Mouse (Mus musculus): ENCODE measurements around the gene Afmid. TPM values are rescaled to one million over a fixed set of nuclear protein-coding genes. Genes with fewer than 3 reads are reported as not detected.
A peak's percentile ranks its signal among the peaks of the same experiment; 100 is the strongest.

Afmid gene
- polyA plus RNA-seq, 1 experiment from 2014 or later = 15.4 TPM

DNA sequence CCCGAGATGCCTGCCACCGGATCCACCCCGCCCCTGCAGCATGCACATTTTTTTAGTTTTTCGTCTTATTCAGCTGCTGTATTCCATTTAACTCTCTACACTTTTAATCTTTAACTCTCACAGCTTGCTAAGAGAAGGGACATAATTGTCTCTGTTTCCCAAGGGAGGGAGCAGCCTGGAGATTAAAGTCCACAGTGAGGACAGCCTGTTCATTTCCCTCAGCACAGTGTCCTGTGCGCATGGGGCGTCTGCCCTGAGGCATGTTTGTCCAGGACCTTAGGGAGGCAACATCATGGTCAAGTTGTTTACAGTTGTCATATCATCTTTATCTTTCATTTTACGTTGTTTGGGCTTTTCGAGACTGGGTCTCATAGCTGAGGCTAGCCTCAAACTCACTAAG lies 8.4 kb downstream of the Afmid start:
- H3K36me3 ChIP-seq (ENCODE audit: control insufficient read depth, insufficient read depth) = no peaks in the 10 kb centered on the region
- peaks cover 71% of the 10 kb centered on the region for H3K4me1 ChIP-seq (ENCODE audit: control insufficient read depth, low read depth, low read length)
- WGBS (ENCODE audit: insufficient replicate concordance) = 74% methylated on average over 8 of the region's 8 CpGs
- no peaks in the 10 kb centered on the region for H3K9me3 ChIP-seq (replicated peaks; ENCODE audit: control insufficient read depth, low read length)
- ATAC-seq (ENCODE audit: low read depth) = no peak
- H3K4me2 ChIP-seq (ENCODE audit: low read depth, low read length) = no peak overlapping the region
- peak overlapping the region; percentile 59 for H3K27ac ChIP-seq (ENCODE audit: low read length)
- H3K27me3 ChIP-seq (ENCODE audit: control insufficient read depth, insufficient read depth, low read depth, low read length) = no peaks in the 10 kb centered on the region
- no peak overlapping the region for H3K9ac ChIP-seq (ENCODE audit: low read depth, low read length)
- no peak overlapping the region for H3K4me3 ChIP-seq (ENCODE audit: low read depth, low read length)

DNA sequence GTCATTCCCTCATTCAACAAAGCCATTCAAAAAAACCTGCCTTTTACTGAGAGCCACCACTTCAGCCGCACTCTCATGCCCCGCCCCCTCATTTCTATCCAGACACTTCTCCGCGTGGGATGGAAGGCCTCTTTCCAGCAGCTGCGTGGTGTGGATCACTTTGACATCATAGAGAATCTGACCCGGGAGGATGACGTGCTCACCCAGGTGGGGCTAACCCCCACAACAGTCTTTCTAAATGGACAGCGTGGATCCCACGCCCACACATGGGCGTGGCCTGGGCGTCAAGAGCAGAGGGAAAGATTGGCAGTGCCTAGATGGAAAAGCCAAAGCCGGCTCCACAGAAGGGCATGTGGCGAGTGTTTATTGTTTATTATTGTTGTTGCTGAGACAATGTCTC lies 10.6 kb downstream of the Afmid start:
- H3K36me3 ChIP-seq (ENCODE audit: control insufficient read depth, insufficient read depth) = no peaks in the 10 kb centered on the region
- peak overlapping the region; percentile 36 for H3K4me2 ChIP-seq (ENCODE audit: low read depth, low read length)
- H3K9ac ChIP-seq (ENCODE audit: low read depth, low read length) = no peak overlapping the region
- 22% methylated on average over 13 of the region's 13 CpGs for WGBS (ENCODE audit: insufficient replicate concordance)
- no peaks in the 10 kb centered on the region for H3K9me3 ChIP-seq (replicated peaks; ENCODE audit: control insufficient read depth, low read length)
- ATAC-seq (ENCODE audit: low read depth) = no peak
- peaks cover 71% of the 10 kb centered on the region for H3K4me1 ChIP-seq (ENCODE audit: control insufficient read depth, low read depth, low read length)
- H3K4me3 ChIP-seq (ENCODE audit: low read depth, low read length) = no peak overlapping the region
- H3K27me3 ChIP-seq (ENCODE audit: control insufficient read depth, insufficient read depth, low read depth, low read length) = no peaks in the 10 kb centered on the region
- no peak overlapping the region for H3K27ac ChIP-seq (ENCODE audit: low read length)

GRCm38 (mm10) chr11:117838572-117838971 lies 12.8 kb downstream of the Afmid start:
- Histone ChIP-seq H3K4me2 (ENCODE audit: low read depth, low read length) (peak overlapping the region; percentile 50), H3K9me3 (replicated peaks; ENCODE audit: control insufficient read depth, low read length) (no peaks in the 10 kb centered on the region), H3K9ac (ENCODE audit: low read depth, low read length) (peak overlapping the region; percentile 56), H3K4me3 (ENCODE audit: low read depth, low read length) (0 out of 2 replicates have a peak overlapping the region, but pooled peaks have one; percentile 5), H3K27me3 (ENCODE audit: control insufficient read depth, insufficient read depth, low read depth, low read length) (no peaks in the 10 kb centered on the region), H3K27ac (ENCODE audit: low read length) (peak overlapping the region; percentile 86), H3K4me1 (ENCODE audit: control insufficient read depth, low read depth, low read length) (peaks cover 62% of the 10 kb centered on the region), H3K36me3 (ENCODE audit: control insufficient read depth, insufficient read depth) (no peaks in the 10 kb centered on the region)
- 24% methylated on average over 2 of the region's 2 CpGs for WGBS (ENCODE audit: insufficient replicate concordance)
- ATAC-seq (ENCODE audit: low read depth) = peak; percentile 95

- Histone ChIP-seq H3K9me3 (replicated peaks; ENCODE audit: control insufficient read depth, low read length) (no peaks in the 10 kb centered on the region), H3K9ac (ENCODE audit: low read depth, low read length) (peak overlapping the region; percentile 56), H3K4me1 (ENCODE audit: control insufficient read depth, low read depth, low read length) (peaks cover 60% of the 10 kb centered on the region), H3K36me3 (ENCODE audit: control insufficient read depth, insufficient read depth) (no peaks in the 10 kb centered on the region), H3K27me3 (ENCODE audit: control insufficient read depth, insufficient read depth, low read depth, low read length) (no peaks in the 10 kb centered on the region), H3K27ac (ENCODE audit: low read length) (peak overlapping the region; percentile 86), H3K4me2 (ENCODE audit: low read depth, low read length) (peak overlapping the region; percentile 50), H3K4me3 (ENCODE audit: low read depth, low read length) (no peak overlapping the region)
- ATAC-seq (ENCODE audit: low read depth) = peak; percentile 9; the same call in 1 of the 2 replicates
- 45% methylated on average over 1 of the region's 1 CpGs for WGBS (ENCODE audit: insufficient replicate concordance)
These were observed 13.3 kb downstream of the Afmid start for GRCm38 (mm10) chr11:117839021-117839420.

- 43% methylated on average over 1 of the region's 1 CpGs for WGBS (ENCODE audit: insufficient replicate concordance)
- Histone ChIP-seq H3K27me3 (ENCODE audit: control insufficient read depth, insufficient read depth, low read depth, low read length) (no peaks in the 10 kb centered on the region), H3K4me2 (ENCODE audit: low read depth, low read length) (no peak overlapping the region), H3K4me3 (ENCODE audit: low read depth, low read length) (no peak overlapping the region), H3K9ac (ENCODE audit: low read depth, low read length) (peak overlapping the region; percentile 6; the same call in 1 of the 2 replicates), H3K4me1 (ENCODE audit: control insufficient read depth, low read depth, low read length) (peaks cover 60% of the 10 kb centered on the region), H3K9me3 (replicated peaks; ENCODE audit: control insufficient read depth, low read length) (no peaks in the 10 kb centered on the region), H3K36me3 (ENCODE audit: control insufficient read depth, insufficient read depth) (no peaks in the 10 kb centered on the region), H3K27ac (ENCODE audit: low read length) (peak overlapping the region; percentile 47; the same call in 1 of the 2 replicates)
- no peak for ATAC-seq (ENCODE audit: low read depth)
These were observed 15.2 kb downstream of the Afmid start for GRCm38 (mm10) chr11:117840910-117841309.

GRCm38 (mm10) chr11:117843434-117843833 lies 17.7 kb downstream of the Afmid start:
- Histone ChIP-seq H3K36me3 (ENCODE audit: control insufficient read depth, insufficient read depth) (no peaks in the 10 kb centered on the region), H3K27me3 (ENCODE audit: control insufficient read depth, insufficient read depth, low read depth, low read length) (no peaks in the 10 kb centered on the region), H3K4me2 (ENCODE audit: low read depth, low read length) (no peak overlapping the region), H3K9ac (ENCODE audit: low read depth, low read length) (no peak overlapping the region), H3K9me3 (replicated peaks; ENCODE audit: control insufficient read depth, low read length) (no peaks in the 10 kb centered on the region), H3K4me3 (ENCODE audit: low read depth, low read length) (no peak overlapping the region), H3K27ac (ENCODE audit: low read length) (peak overlapping the region; percentile 27; the same call in 1 of the 2 replicates), H3K4me1 (ENCODE audit: control insufficient read depth, low read depth, low read length) (peaks cover 58% of the 10 kb centered on the region)
- WGBS (ENCODE audit: insufficient replicate concordance) = 78% methylated on average over 2 of the region's 2 CpGs
- ATAC-seq (ENCODE audit: low read depth) = no peak

GRCm38 (mm10) chr11:117844997-117845396 lies 19.3 kb downstream of the Afmid start:
- ATAC-seq (ENCODE audit: low read depth) = peak; percentile 33
- Histone ChIP-seq H3K4me3 (ENCODE audit: low read depth, low read length) (no peak overlapping the region), H3K9ac (ENCODE audit: low read depth, low read length) (no peak overlapping the region), H3K36me3 (ENCODE audit: control insufficient read depth, insufficient read depth) (no peaks in the 10 kb centered on the region), H3K4me1 (ENCODE audit: control insufficient read depth, low read depth, low read length) (peaks cover 45% of the 10 kb centered on the region), H3K27me3 (ENCODE audit: control insufficient read depth, insufficient read depth, low read depth, low read length) (no peaks in the 10 kb centered on the region), H3K4me2 (ENCODE audit: low read depth, low read length) (no peak overlapping the region), H3K27ac (ENCODE audit: low read length) (peak overlapping the region; percentile 76), H3K9me3 (replicated peaks; ENCODE audit: control insufficient read depth, low read length) (no peaks in the 10 kb centered on the region)
- WGBS (ENCODE audit: insufficient replicate concordance) = 66% methylated on average over 2 of the region's 2 CpGs

DNA sequence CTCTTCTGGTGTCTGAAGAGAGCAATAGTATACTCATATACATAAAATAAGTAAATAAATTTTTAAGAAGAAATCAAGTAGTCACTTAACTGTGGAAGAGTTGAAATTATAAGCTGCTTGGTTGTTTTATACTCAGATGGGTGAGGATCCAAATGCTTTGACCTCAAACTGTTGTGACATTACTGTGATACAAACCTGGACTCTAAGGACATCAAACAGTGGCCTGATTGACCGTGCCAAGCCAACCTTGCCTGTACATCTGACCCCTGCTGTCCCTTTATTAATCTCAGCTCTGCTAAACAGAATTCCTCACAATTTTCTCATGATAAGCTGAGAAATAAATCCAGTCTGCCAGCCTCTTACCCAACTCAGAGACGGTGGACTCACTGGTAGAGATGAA lies 19.9 kb downstream of the Afmid start:
- peak overlapping the region; percentile 51; the same call in 1 of the 2 replicates for H3K27ac ChIP-seq (ENCODE audit: low read length)
- H3K4me1 ChIP-seq (ENCODE audit: control insufficient read depth, low read depth, low read length) = peaks cover 43% of the 10 kb centered on the region
- H3K36me3 ChIP-seq (ENCODE audit: control insufficient read depth, insufficient read depth) = no peaks in the 10 kb centered on the region
- H3K4me2 ChIP-seq (ENCODE audit: low read depth, low read length) = no peak overlapping the region
- H3K9ac ChIP-seq (ENCODE audit: low read depth, low read length) = no peak overlapping the region
- no peak overlapping the region for H3K4me3 ChIP-seq (ENCODE audit: low read depth, low read length)
- ATAC-seq (ENCODE audit: low read depth) = no peak
- no peaks in the 10 kb centered on the region for H3K27me3 ChIP-seq (ENCODE audit: control insufficient read depth, insufficient read depth, low read depth, low read length)
- no peaks in the 10 kb centered on the region for H3K9me3 ChIP-seq (replicated peaks; ENCODE audit: control insufficient read depth, low read length)
- WGBS (ENCODE audit: insufficient replicate concordance) = 61% methylated on average over 2 of the region's 2 CpGs

DNA sequence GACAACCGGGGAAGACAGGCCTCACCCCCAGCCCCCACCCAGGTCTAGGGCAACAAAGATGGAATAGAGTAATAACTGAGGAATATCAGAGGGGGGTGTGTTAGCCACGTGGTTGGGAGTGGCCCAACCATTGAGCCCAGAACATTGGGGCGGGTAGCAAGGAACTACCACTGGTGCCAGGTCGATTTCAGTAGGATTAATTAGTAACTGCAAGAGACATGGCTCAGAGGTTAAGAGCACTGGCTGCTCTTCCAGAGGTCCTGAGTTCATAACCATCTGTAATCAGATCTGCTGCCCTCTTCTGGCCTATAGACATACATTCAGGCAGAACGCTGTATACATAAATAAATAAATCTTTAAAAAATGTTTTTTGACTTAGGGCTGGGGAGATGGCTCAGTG lies 20.9 kb downstream of the Afmid start:
- peak; percentile 37 for ATAC-seq (ENCODE audit: low read depth)
- Histone ChIP-seq H3K9me3 (replicated peaks; ENCODE audit: control insufficient read depth, low read length) (no peaks in the 10 kb centered on the region), H3K27me3 (ENCODE audit: control insufficient read depth, insufficient read depth, low read depth, low read length) (no peaks in the 10 kb centered on the region), H3K36me3 (ENCODE audit: control insufficient read depth, insufficient read depth) (peaks cover 7% of the 10 kb centered on the region), H3K4me1 (ENCODE audit: control insufficient read depth, low read depth, low read length) (peaks cover 40% of the 10 kb centered on the region), H3K9ac (ENCODE audit: low read depth, low read length) (no peak overlapping the region), H3K4me3 (ENCODE audit: low read depth, low read length) (no peak overlapping the region), H3K27ac (ENCODE audit: low read length) (peak overlapping the region; percentile 95), H3K4me2 (ENCODE audit: low read depth, low read length) (no peak overlapping the region)
- 35% methylated on average over 5 of the region's 5 CpGs for WGBS (ENCODE audit: insufficient replicate concordance)
